Mouse (Mus musculus) kidney, adult 11 months (tissue): ENCODE data around the gene Midn.

Source experiments
- DNase-seq: peaks from one replicate; pipeline ENCODE4 v3.0.0; 2022

Midn gene

GRCm38 (mm10) chr10:80147719-80148601 lies at the start of gene Midn:
Gene Midn (plus strand): TSS chr10:80148272.
- DNase-seq: peak; percentile 89

- no peak for DNase-seq
Observed at GRCm38 (mm10) chr10:80098630-80099029, 49.4 kb upstream of the Midn start.

- DNase-seq: peak; percentile 49
Observed at GRCm38 (mm10) chr10:80100982-80101381, 47.1 kb upstream of the Midn start.

- DNase-seq: peak; percentile 85
Observed at GRCm38 (mm10) chr10:80102216-80102915, 45.7 kb upstream of the Midn start.

- no peak for DNase-seq
Observed at GRCm38 (mm10) chr10:80103032-80103431, 45.0 kb upstream of the Midn start.

- no peak for DNase-seq
Observed at GRCm38 (mm10) chr10:80104181-80104580, 43.9 kb upstream of the Midn start.

GRCm38 (mm10) chr10:80105460-80105859 lies 42.6 kb upstream of the Midn start, which contains the start of gene Sbno2:
Gene Sbno2 (minus strand): TSS chr10:80105571.
- DNase-seq: no peak

GRCm38 (mm10) chr10:80105926-80106325 lies 42.1 kb upstream of the Midn start:
- no peak for DNase-seq

GRCm38 (mm10) chr10:80107678-80108077 lies 40.4 kb upstream of the Midn start:
- no peak for DNase-seq

- peak; percentile 92 for DNase-seq
Observed at GRCm38 (mm10) chr10:80114341-80115284, 33.5 kb upstream of the Midn start.

- peak; percentile 100 for DNase-seq
Observed at GRCm38 (mm10) chr10:80115290-80115943, 32.7 kb upstream of the Midn start, which contains the start of gene Stk11. Gene Stk11 (plus strand): TSS chr10:80115803.

- no peak for DNase-seq
Observed at GRCm38 (mm10) chr10:80115944-80116335, 32.1 kb upstream of the Midn start.

- DNase-seq: no peak
Observed at GRCm38 (mm10) chr10:80116563-80116926, 31.5 kb upstream of the Midn start.

- DNase-seq: no peak
Observed at GRCm38 (mm10) chr10:80116927-80117691, 31.0 kb upstream of the Midn start.

GRCm38 (mm10) chr10:80117736-80118135 lies 30.3 kb upstream of the Midn start:
- no peak for DNase-seq

GRCm38 (mm10) chr10:80118552-80118951 lies 29.5 kb upstream of the Midn start:
- no peak for DNase-seq

GRCm38 (mm10) chr10:80120146-80120545 lies 27.9 kb upstream of the Midn start:
- no peak for DNase-seq

- DNase-seq: no peak
Observed at GRCm38 (mm10) chr10:80121639-80122038, 26.4 kb upstream of the Midn start.

GRCm38 (mm10) chr10:80123932-80124562 lies 24.0 kb upstream of the Midn start:
- no peak for DNase-seq

- DNase-seq: no peak
Observed at GRCm38 (mm10) chr10:80127920-80128319, 20.2 kb upstream of the Midn start.

- no peak for DNase-seq
Observed at GRCm38 (mm10) chr10:80129846-80130245, 18.2 kb upstream of the Midn start.
